Comparison of ENCODE assay signal across 9 mouse cellular contexts in the genomic region with DNA sequence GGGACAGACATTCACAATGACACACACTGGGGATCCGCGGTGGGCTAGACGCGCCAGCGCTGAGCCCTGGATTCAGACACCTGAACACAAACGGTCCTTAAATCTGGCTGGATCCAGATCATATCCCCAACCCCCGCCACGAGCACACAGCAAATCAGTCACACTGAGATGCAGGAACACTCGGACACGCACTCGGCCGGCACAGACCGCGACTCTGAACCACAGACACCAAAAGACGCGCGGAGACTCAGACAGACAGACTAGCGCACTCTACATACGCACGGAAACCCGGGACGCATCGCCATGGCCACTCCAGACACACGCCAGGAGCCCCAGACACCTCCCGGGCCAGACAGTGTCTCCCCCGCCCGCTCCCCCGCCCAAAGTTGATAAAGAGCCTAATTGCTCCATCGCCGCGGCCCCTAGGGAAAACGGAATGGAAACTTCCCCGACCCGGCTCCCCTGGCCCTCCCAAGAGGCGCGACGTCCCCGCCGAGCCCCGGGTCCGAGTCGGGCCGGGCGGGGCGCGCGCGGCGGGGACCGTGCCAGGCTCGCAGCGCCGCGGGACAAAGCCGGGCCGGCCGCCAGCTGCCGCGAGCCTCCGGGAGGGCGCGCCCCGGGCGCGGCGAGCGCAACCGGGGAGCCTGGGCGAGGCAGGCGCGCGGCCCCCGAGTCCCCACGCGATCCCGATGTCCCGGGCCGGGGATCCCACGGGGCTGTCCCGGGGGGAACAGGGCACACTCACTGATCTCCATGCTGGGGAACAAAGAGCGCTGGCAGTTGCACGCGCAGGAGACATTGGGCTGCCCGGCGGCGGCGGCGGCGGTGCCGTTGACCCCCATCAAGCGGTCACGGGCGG. TPM values are rescaled to one million over a fixed set of nuclear protein-coding genes. Genes with fewer than 3 reads are reported as not detected.
A peak's percentile ranks its signal among the peaks of the same experiment; 100 is the strongest.
DNase-seq lines count a peak whose midpoint lies in the region; ATAC-seq and TF ChIP-seq lines count a peak whose summit lies in the region.
"Had no signal": no experiment of that assay in that cellular context is flagged by ENCODE, and none has a peak within 500 bp of the region (broad histone marks: within the 10 kb centered on the region; RNA-seq: fewer than 3 reads in every experiment).

No protein-coding gene starts in this region.

- peak; percentile 45 for ATAC-seq in forebrain, embryonic 12.5 days (ENCODE audit: low FRiP score)
- ATAC-seq in limb, embryonic 13.5 days (ENCODE audit: low FRiP score, low read depth), result 0 out of 2 replicates have a peak, but pooled peaks have one; percentile 0
- peak; percentile 14 for ATAC-seq in midbrain, postnatal 0 days (ENCODE audit: low FRiP score)

- H3K4me2 ChIP-seq in forebrain, embryonic 12.5 days, result peak overlapping the region; percentile 76
- peak overlapping the region; percentile 92 for H3K4me2 ChIP-seq in limb, embryonic 13.5 days (replicated peaks)
- peak overlapping the region; percentile 78 for H3K4me2 ChIP-seq in midbrain, postnatal 0 days (ENCODE audit: low read depth, low read length, poor library complexity, severe bottlenecking)

- no peak for TF ChIP-seq CTCF in midbrain, postnatal 0 days (IDR thresholded peaks at IDR 0.05)

- peak overlapping the region; percentile 85 for H3K27ac ChIP-seq in forebrain, embryonic 12.5 days
- peak overlapping the region; percentile 96 for H3K27ac ChIP-seq in hindbrain, embryonic 10.5 days
- H3K27ac ChIP-seq in limb, embryonic 13.5 days, result peak overlapping the region; percentile 91
- peak overlapping the region; percentile 75 for H3K27ac ChIP-seq in midbrain, postnatal 0 days (ENCODE audit: low read depth, low read length)

- H3K4me3 ChIP-seq in forebrain, embryonic 12.5 days (replicated peaks), result peak overlapping the region; percentile 95
- H3K4me3 ChIP-seq in hindbrain, embryonic 10.5 days, result peak overlapping the region; percentile 77
- H3K4me3 ChIP-seq in limb, embryonic 13.5 days, result peak overlapping the region; percentile 99
- H3K4me3 ChIP-seq in midbrain, postnatal 0 days (ENCODE audit: low read depth, low read length), result peak overlapping the region; percentile 96

- H3K4me1 ChIP-seq in forebrain, embryonic 12.5 days, result peaks cover 54% of the 10 kb centered on the region
- H3K4me1 ChIP-seq in hindbrain, embryonic 10.5 days (replicated peaks), result peaks cover 59% of the 10 kb centered on the region
- peaks cover 72% of the 10 kb centered on the region for H3K4me1 ChIP-seq in limb, embryonic 13.5 days
- H3K4me1 ChIP-seq in midbrain, postnatal 0 days (ENCODE audit: insufficient read depth, low read length), result peaks cover 7% of the 10 kb centered on the region

- H3K36me3 ChIP-seq in forebrain, embryonic 12.5 days (replicated peaks), result no peaks in the 10 kb centered on the region
- H3K36me3 ChIP-seq in hindbrain, embryonic 10.5 days, result no peaks in the 10 kb centered on the region
- no peaks in the 10 kb centered on the region for H3K36me3 ChIP-seq in limb, embryonic 13.5 days
- no peaks in the 10 kb centered on the region for H3K36me3 ChIP-seq in midbrain, postnatal 0 days (ENCODE audit: insufficient read depth, low read length)

- H3K27me3 ChIP-seq in forebrain, embryonic 12.5 days, result peaks cover 15% of the 10 kb centered on the region; the same call in 1 of the 2 replicates
- H3K27me3 ChIP-seq in hindbrain, embryonic 10.5 days (ENCODE audit: insufficient read depth, poor library complexity, severe bottlenecking), result peaks cover 79% of the 10 kb centered on the region
- H3K27me3 ChIP-seq in limb, embryonic 13.5 days, result no peaks in the 10 kb centered on the region
- no peaks in the 10 kb centered on the region for H3K27me3 ChIP-seq in midbrain, postnatal 0 days (ENCODE audit: insufficient read depth, low read length)

- whole genome bisulfite sequencing in forebrain, embryonic 12.5 days, result under 1% methylated on average over 84 of the region's 93 CpGs
- WGBS in hindbrain, embryonic 10.5 days, result under 1% methylated on average over 93 of the region's 93 CpGs
- WGBS in limb, embryonic 13.5 days, result under 1% methylated on average over 84 of the region's 93 CpGs
- WGBS in midbrain, postnatal 0 days, result under 1% methylated on average over 73 of the region's 93 CpGs

- peak; percentile 37 for DNase-seq in kidney, adult 9 months
- no peak for DNase-seq in kidney, adult 8-10 months
- peak; percentile 68 to 81 for DNase-seq in adrenal gland, postnatal 36 days
- peak; percentile 58 for DNase-seq in hindbrain, embryonic 10.5 days (ENCODE audit: low spot score)
- DNase-seq in midbrain, postnatal 0 days (ENCODE audit: low spot score), result peak; percentile 30
- peak; percentile 64 for DNase-seq in thymus, postnatal 4 days

- H3K9ac ChIP-seq in forebrain, embryonic 12.5 days, result peak overlapping the region; percentile 94
- peak overlapping the region; percentile 99 for H3K9ac ChIP-seq in limb, embryonic 13.5 days
- H3K9ac ChIP-seq in midbrain, postnatal 0 days (replicated peaks; ENCODE audit: low read length, poor library complexity, severe bottlenecking), result peak overlapping the region; percentile 96

- H3K9me3 ChIP-seq in forebrain, embryonic 12.5 days, result no peaks in the 10 kb centered on the region
- H3K9me3 ChIP-seq in hindbrain, embryonic 10.5 days, result no peaks in the 10 kb centered on the region
- H3K9me3 ChIP-seq in limb, embryonic 13.5 days, result no peaks in the 10 kb centered on the region
- H3K9me3 ChIP-seq in midbrain, postnatal 0 days (ENCODE audit: low read length), result no peaks in the 10 kb centered on the region

RNA-seq across cellular contexts. Expression of a gene that starts 0.8 kb away (rescaled TPM):
- total RNA-seq in adrenal gland, postnatal 36 days (2021), result 10 to 100 TPM; 54.8 to 55.5 TPM
- polyA plus RNA-seq in forebrain, embryonic 12.5 days (2016; fragmentation: Nextera tagmentation; extraction: Ambion mirVana), result 3.7 and 4.7 TPM in 2 replicates
- 1.3 and 2.9 TPM in 2 replicates for polyA plus RNA-seq in hindbrain, embryonic 10.5 days (2016; fragmentation: Nextera tagmentation; extraction: Ambion mirVana)
- 5.6 and 6.0 TPM in 2 replicates for polyA plus RNA-seq in limb, embryonic 13.5 days (2015; fragmentation: Nextera tagmentation; extraction: Ambion mirVana)
- total RNA-seq in midbrain, postnatal 0 days (2014; rRNA removed), result 6.5 and 12.8 TPM in 2 replicates
- 2.3 TPM in 2 replicates for polyA plus RNA-seq in midbrain, postnatal 0 days (2015; fragmentation: Nextera tagmentation; extraction: Ambion mirVana)
- total RNA-seq: neutrophil, adult 5-6 weeks had no signal

RNA-seq across cellular contexts. Expression of a gene that starts 56.8 kb away (rescaled TPM):
- 1 to 10 TPM; 1.6 to 4.9 TPM for total RNA-seq in adrenal gland, postnatal 36 days (2021)
- polyA plus RNA-seq in forebrain, embryonic 12.5 days (2016; fragmentation: Nextera tagmentation; extraction: Ambion mirVana), result 0.34 TPM in 1 of 2 replicates, not detected in the other
- 0.17 and 0.73 TPM in 2 replicates for polyA plus RNA-seq in hindbrain, embryonic 10.5 days (2016; fragmentation: Nextera tagmentation; extraction: Ambion mirVana)
- polyA plus RNA-seq in limb, embryonic 13.5 days (2015; fragmentation: Nextera tagmentation; extraction: Ambion mirVana), result 0.43 and 0.45 TPM in 2 replicates
- not detected in 2 replicates for total RNA-seq in midbrain, postnatal 0 days (2014; rRNA removed)
- 0.38 and 0.57 TPM in 2 replicates for polyA plus RNA-seq in midbrain, postnatal 0 days (2015; fragmentation: Nextera tagmentation; extraction: Ambion mirVana)

Comparison
In these comparisons a context has a peak if more than half of its experiments do, and no peak if none do; other contexts are left out.
1. DNase-seq: peak in kidney, adult 9 months (single experiment), adrenal gland, postnatal 36 days (2 of 2), hindbrain, embryonic 10.5 days (single experiment), midbrain, postnatal 0 days (single experiment) and thymus, postnatal 4 days (single experiment); none in kidney, adult 8-10 months (0 of 2).
2. Peak in every context shown above with its lines, with median percentiles within 50 percentile points of each other: ATAC-seq, H3K27ac ChIP-seq, H3K4me2 ChIP-seq, H3K4me3 ChIP-seq and H3K9ac ChIP-seq.